Comparison of ENCODE assay signal across 8 mouse cellular contexts in genomic region chr11:121204161-121205006, GRCm38 (mm10). TPM values are rescaled to one million over a fixed set of nuclear protein-coding genes. Genes with fewer than 3 reads are reported as not detected.
DNase-seq lines count a peak whose midpoint lies in the region; ATAC-seq and TF ChIP-seq lines count a peak whose summit lies in the region.

TSS of gene Hexdc (plus strand) at chr11:121204433.
TSS of gene Ogfod3 (minus strand) at chr11:121204711.

- peak within 1 kb of the TSS; percentile 94 for H3K4me3 ChIP-seq in ES-Bruce4 (ENCODE audit: low read depth, low read length)
- peak within 1 kb of the TSS; percentile 74 for H3K4me3 ChIP-seq in forebrain, embryonic 13.5 days
- peak within 1 kb of the TSS; percentile 91 for H3K4me3 ChIP-seq in liver, postnatal 0 days (ENCODE audit: low read depth, low read length)
- H3K4me3 ChIP-seq in neural tube, embryonic 14.5 days (ENCODE audit: low read depth, low read length), result peak within 1 kb of the TSS; percentile 60

- peak; percentile 96 to 97 for DNase-seq in heart, postnatal 10 days
- peak; percentile 89 for DNase-seq in large intestine, adult 2 months (ENCODE audit: low read depth, low spot score)
- peak; percentile 99 for DNase-seq in liver, postnatal 0 days
- peak; percentile 99 for DNase-seq in testis, postnatal 10 days (ENCODE audit: low spot score)

- H3K27ac ChIP-seq in ES-Bruce4 (ENCODE audit: insufficient read depth, low read length), result no peak within 1 kb of the TSS
- peak within 1 kb of the TSS; percentile 87 for H3K27ac ChIP-seq in forebrain, embryonic 13.5 days
- peak within 1 kb of the TSS; percentile 79 for H3K27ac ChIP-seq in liver, postnatal 0 days (ENCODE audit: low read depth)
- H3K27ac ChIP-seq in neural tube, embryonic 14.5 days (ENCODE audit: low read depth, low read length), result peak within 1 kb of the TSS; percentile 85

- peak; percentile 33; the same call in 1 of the 2 replicates for TF ChIP-seq EP300 in ES-Bruce4 (IDR thresholded peaks at IDR 0.05; ENCODE audit: insufficient read depth, low read depth, low read length)
- TF ChIP-seq EP300 in liver, postnatal 0 days (IDR thresholded peaks at IDR 0.05; ENCODE audit: low read depth), result no peak

- peak within 1 kb of the TSS; percentile 81 for H3K4me2 ChIP-seq in forebrain, embryonic 13.5 days
- H3K4me2 ChIP-seq in liver, postnatal 0 days (ENCODE audit: low read depth, low read length), result peak within 1 kb of the TSS; percentile 93
- H3K4me2 ChIP-seq in neural tube, embryonic 14.5 days (ENCODE audit: low read depth, low read length), result peak within 1 kb of the TSS; percentile 57

- peak; percentile 92 for ATAC-seq in cerebellum, adult (ENCODE audit: insufficient number of reproducible peaks, low FRiP score, low TSS enrichment)
- peak; percentile 98 for ATAC-seq in forebrain, embryonic 13.5 days
- ATAC-seq in liver, postnatal 0 days, result peak; percentile 96
- ATAC-seq in neural tube, embryonic 14.5 days (ENCODE audit: low read depth), result peak; percentile 96

- no peaks in the 10 kb centered on the region for H3K27me3 ChIP-seq in ES-Bruce4 (ENCODE audit: control insufficient read depth, insufficient read depth, low read length, poor library complexity, severe bottlenecking)
- no peaks in the 10 kb centered on the region for H3K27me3 ChIP-seq in forebrain, embryonic 13.5 days
- H3K27me3 ChIP-seq in liver, postnatal 0 days (ENCODE audit: insufficient read depth, low read length), result no peaks in the 10 kb centered on the region
- no peaks in the 10 kb centered on the region for H3K27me3 ChIP-seq in neural tube, embryonic 14.5 days (ENCODE audit: control insufficient read depth, insufficient read depth, low read length)

- no peaks in the 10 kb centered on the region for H3K9me3 ChIP-seq in ES-Bruce4 (replicated peaks; ENCODE audit: control insufficient read depth, insufficient read depth, low read length, poor library complexity, severe bottlenecking)
- no peaks in the 10 kb centered on the region for H3K9me3 ChIP-seq in forebrain, embryonic 13.5 days (replicated peaks)
- H3K9me3 ChIP-seq in liver, postnatal 0 days (ENCODE audit: low read length), result no peaks in the 10 kb centered on the region
- no peaks in the 10 kb centered on the region for H3K9me3 ChIP-seq in neural tube, embryonic 14.5 days (ENCODE audit: control insufficient read depth, low read length)

- peak; percentile 47 for TF ChIP-seq POLR2A in ES-Bruce4 (IDR thresholded peaks at IDR 0.05; ENCODE audit: insufficient read depth, low read length)

- no peak for TF ChIP-seq CTCF in ES-Bruce4 (IDR thresholded peaks at IDR 0.05; ENCODE audit: low read depth, low read length)
- no peak for TF ChIP-seq CTCF in liver, postnatal 0 days (IDR thresholded peaks at IDR 0.05; ENCODE audit: low read depth)

- no peaks in the 10 kb centered on the region for H3K4me1 ChIP-seq in ES-Bruce4 (ENCODE audit: control insufficient read depth, insufficient read depth, low read length)
- peaks cover 17% of the 10 kb centered on the region for H3K4me1 ChIP-seq in forebrain, embryonic 13.5 days
- H3K4me1 ChIP-seq in liver, postnatal 0 days (ENCODE audit: insufficient read depth), result peaks cover 12% of the 10 kb centered on the region
- H3K4me1 ChIP-seq in neural tube, embryonic 14.5 days (ENCODE audit: control insufficient read depth, insufficient read depth, low read length), result no peaks in the 10 kb centered on the region

- intact Hi-C loops in heart, postnatal 10 days (cut with DNase I), result loop anchor here (5.0 kb wide), 1 partner anchor 142 kb away; the partner anchor contains the start of gene Sectm1b

- peak within 1 kb of the TSS; percentile 59 for H3K9ac ChIP-seq in ES-Bruce4 (ENCODE audit: low read depth, poor library complexity, severe bottlenecking)
- peak within 1 kb of the TSS; percentile 81 for H3K9ac ChIP-seq in forebrain, embryonic 13.5 days
- H3K9ac ChIP-seq in liver, postnatal 0 days (replicated peaks), result peak within 1 kb of the TSS; percentile 80
- H3K9ac ChIP-seq in neural tube, embryonic 14.5 days (replicated peaks; ENCODE audit: low read depth, low read length), result peak within 1 kb of the TSS; percentile 75

- H3K36me3 ChIP-seq in ES-Bruce4 (ENCODE audit: control insufficient read depth, insufficient read depth, low read length, poor library complexity, severe bottlenecking), result no peaks in the 10 kb centered on the region
- H3K36me3 ChIP-seq in forebrain, embryonic 13.5 days (ENCODE audit: poor library complexity, severe bottlenecking), result peaks cover 17% of the 10 kb centered on the region; the same call in 1 of the 2 replicates
- H3K36me3 ChIP-seq in liver, postnatal 0 days (replicated peaks; ENCODE audit: insufficient read depth, low read length), result peaks cover 14% of the 10 kb centered on the region; the same call in 1 of the 2 replicates
- peaks cover 4% of the 10 kb centered on the region; the same call in 1 of the 2 replicates for H3K36me3 ChIP-seq in neural tube, embryonic 14.5 days (ENCODE audit: control insufficient read depth, insufficient read depth, low read length)

- under 1% methylated on average over 64 of the region's 70 CpGs for WGBS in forebrain, embryonic 13.5 days
- WGBS in large intestine, adult 2 months, result under 1% methylated on average over 70 of the region's 70 CpGs
- under 1% methylated on average over 61 of the region's 70 CpGs for WGBS in liver, postnatal 0 days (ENCODE audit: insufficient replicate concordance)
- WGBS in neural tube, embryonic 14.5 days, result under 1% methylated on average over 64 of the region's 70 CpGs

RNA-seq across cellular contexts. Expression of gene Hexdc, which starts in this region (rescaled TPM):
- polyA plus RNA-seq in ES-Bruce4 (2011; ENCODE audit: insufficient read depth, insufficient read length, low read depth, missing spikeins), result 7.0 and 8.2 TPM in 2 replicates
- polyA plus RNA-seq in forebrain, embryonic 13.5 days (2015; fragmentation: Nextera tagmentation; extraction: Ambion mirVana), result 11.4 and 12.0 TPM in 2 replicates
- total RNA-seq in heart, postnatal 10 days (2021), result 10 to 100 TPM; 12.7 to 15.1 TPM
- 19.4 and 24.4 TPM in 2 replicates for polyA plus RNA-seq in large intestine, adult 2 months (2012; rRNA removed)
- polyA plus RNA-seq in liver, postnatal 0 days (2015; fragmentation: Nextera tagmentation; extraction: Ambion mirVana), result 2.3 and 3.2 TPM in 2 replicates
- 28.2 and 37.0 TPM in 2 replicates for polyA plus RNA-seq in neural tube, embryonic 14.5 days (2014; fragmentation: Nextera tagmentation; extraction: Ambion mirVana)

RNA-seq across cellular contexts. Expression of gene Ogfod3, which starts in this region (rescaled TPM):
- polyA plus RNA-seq in ES-Bruce4 (2011; ENCODE audit: insufficient read depth, insufficient read length, low read depth, missing spikeins), result 8.5 and 8.8 TPM in 2 replicates
- 16.8 and 17.2 TPM in 2 replicates for polyA plus RNA-seq in forebrain, embryonic 13.5 days (2015; fragmentation: Nextera tagmentation; extraction: Ambion mirVana)
- 10 to 100 TPM; 18.3 to 19.4 TPM for total RNA-seq in heart, postnatal 10 days (2021)
- polyA plus RNA-seq in large intestine, adult 2 months (2012; rRNA removed), result 11.7 and 12.9 TPM in 2 replicates
- polyA plus RNA-seq in liver, postnatal 0 days (2015; fragmentation: Nextera tagmentation; extraction: Ambion mirVana), result 17.7 and 17.9 TPM in 2 replicates
- polyA plus RNA-seq in neural tube, embryonic 14.5 days (2014; fragmentation: Nextera tagmentation; extraction: Ambion mirVana), result 27.2 and 32.0 TPM in 2 replicates
